Mouse (Mus musculus): Measurements from ENCODE around the gene Glis2. TPM values are rescaled to one million over a fixed set of nuclear protein-coding genes. Genes with fewer than 3 reads are reported as not detected.

Glis2 gene
- polyA plus RNA-seq, 1 experiment from 2014 or later, result 2.0 TPM

DNA sequence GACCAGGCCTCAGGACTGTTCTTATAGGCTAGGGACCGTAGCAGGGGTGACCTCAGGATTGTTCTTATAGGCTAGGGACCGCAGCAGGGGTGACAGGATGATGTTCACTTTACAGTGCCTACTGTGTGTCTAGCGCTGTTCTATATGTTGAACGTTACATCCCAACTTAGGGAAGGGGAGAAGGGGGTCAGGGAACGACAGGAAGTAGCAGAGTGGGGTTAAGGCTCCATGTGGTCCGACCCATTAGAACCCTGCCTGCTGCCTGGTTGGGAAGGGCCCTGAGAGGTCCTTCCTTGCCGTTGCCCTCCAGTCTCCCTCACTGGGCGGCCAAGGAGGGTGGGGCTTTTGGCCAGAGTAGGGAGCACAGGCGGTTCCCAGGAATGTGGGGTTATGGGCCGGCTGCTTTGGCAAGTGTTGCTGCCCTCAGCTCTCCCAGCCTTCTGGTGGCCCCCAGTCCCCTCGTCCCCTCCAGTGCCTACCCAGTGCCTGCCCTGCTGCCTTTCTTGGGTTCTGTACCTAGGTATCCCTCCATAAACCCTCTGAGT is 9.9 kb downstream of the Glis2 start:
- ATAC-seq (ENCODE audit: insufficient read depth), result no peak
- H3K36me3 ChIP-seq (replicated peaks), result no peaks in the 10 kb centered on the region
- no peak overlapping the region for H3K4me2 ChIP-seq
- no peak overlapping the region for H3K27ac ChIP-seq (replicated peaks)
- H3K27me3 ChIP-seq, result no peaks in the 10 kb centered on the region
- no peak overlapping the region for H3K4me3 ChIP-seq (replicated peaks)
- 66% methylated on average over 11 of the region's 11 CpGs for WGBS (ENCODE audit: insufficient replicate concordance)
- H3K9me3 ChIP-seq (replicated peaks), result no peaks in the 10 kb centered on the region
- H3K9ac ChIP-seq, result no peak overlapping the region
- peaks cover 65% of the 10 kb centered on the region for H3K4me1 ChIP-seq (replicated peaks)

DNA sequence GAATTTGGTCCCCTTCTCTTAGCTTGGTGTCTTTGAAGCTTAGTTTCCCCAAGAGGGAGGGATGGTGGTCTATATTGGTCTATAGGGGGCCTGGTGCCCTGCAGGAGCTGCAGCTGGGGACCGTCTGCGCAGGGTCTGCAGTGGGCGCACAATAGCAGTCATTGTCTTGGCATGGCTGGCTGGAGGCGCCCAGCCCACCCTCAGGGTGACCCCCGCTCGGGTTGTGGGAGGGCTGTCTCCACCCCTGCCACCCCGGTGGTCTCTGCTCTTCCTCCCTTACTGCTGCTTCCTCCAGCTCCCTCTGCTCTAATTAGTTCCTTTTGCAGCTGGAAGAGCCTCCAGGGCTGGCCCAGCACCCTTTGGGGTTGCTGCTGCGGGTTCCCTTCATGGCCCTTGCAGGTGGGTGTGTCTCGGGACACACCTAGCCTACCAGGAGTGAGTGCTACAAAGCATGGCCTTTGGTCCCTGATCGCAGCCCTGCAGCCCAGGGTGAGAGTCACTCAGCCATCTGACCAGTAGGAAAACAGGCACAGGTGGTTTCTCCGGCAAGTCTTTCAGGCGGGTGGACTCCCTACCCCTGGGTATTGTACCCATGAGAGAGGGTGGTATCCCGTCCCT is 11.1 kb downstream of the Glis2 start:
- no peak for ATAC-seq (ENCODE audit: insufficient read depth)
- no peak overlapping the region for H3K4me3 ChIP-seq (replicated peaks)
- no peaks in the 10 kb centered on the region for H3K36me3 ChIP-seq (replicated peaks)
- no peak overlapping the region for H3K9ac ChIP-seq
- H3K9me3 ChIP-seq (replicated peaks), result no peaks in the 10 kb centered on the region
- H3K27me3 ChIP-seq, result no peaks in the 10 kb centered on the region
- 61% methylated on average over 13 of the region's 13 CpGs for WGBS (ENCODE audit: insufficient replicate concordance)
- no peak overlapping the region; the same call in 1 of the 2 replicates for H3K27ac ChIP-seq (replicated peaks)
- peaks cover 59% of the 10 kb centered on the region for H3K4me1 ChIP-seq (replicated peaks)
- no peak overlapping the region for H3K4me2 ChIP-seq

DNA sequence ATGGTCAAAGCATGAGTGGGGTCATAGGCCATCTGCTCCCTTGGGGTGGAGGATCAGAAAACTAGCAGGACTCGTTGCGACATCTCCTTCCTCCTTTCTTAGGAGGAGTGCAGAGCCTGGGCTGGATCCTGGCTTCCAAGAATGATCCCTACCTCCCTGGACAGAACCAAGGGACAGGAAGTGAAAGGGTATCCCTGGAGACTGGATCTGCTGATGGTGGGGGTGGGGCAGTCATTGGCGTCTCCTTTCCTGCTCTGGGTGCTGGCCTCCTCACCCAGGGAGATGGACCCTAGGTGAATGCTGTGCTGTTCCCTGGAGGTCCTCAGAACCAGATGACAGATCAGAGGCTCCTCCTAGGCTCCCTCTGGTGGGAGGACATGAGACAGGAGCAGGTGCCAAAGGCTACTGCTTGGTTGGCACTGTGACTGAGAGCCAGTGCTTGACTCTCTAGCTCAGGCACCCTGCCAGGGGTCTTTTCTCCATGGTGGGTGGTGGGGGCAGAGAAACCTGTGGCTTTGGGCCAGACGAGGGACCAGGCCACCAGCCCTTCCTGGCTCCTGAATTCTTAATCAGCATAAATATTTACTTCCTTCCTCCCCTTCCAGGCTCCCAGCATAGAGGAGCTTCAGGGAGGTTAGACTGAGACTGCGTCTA is 12.0 kb downstream of the Glis2 start:
- ATAC-seq (ENCODE audit: insufficient read depth), result no peak

DNA sequence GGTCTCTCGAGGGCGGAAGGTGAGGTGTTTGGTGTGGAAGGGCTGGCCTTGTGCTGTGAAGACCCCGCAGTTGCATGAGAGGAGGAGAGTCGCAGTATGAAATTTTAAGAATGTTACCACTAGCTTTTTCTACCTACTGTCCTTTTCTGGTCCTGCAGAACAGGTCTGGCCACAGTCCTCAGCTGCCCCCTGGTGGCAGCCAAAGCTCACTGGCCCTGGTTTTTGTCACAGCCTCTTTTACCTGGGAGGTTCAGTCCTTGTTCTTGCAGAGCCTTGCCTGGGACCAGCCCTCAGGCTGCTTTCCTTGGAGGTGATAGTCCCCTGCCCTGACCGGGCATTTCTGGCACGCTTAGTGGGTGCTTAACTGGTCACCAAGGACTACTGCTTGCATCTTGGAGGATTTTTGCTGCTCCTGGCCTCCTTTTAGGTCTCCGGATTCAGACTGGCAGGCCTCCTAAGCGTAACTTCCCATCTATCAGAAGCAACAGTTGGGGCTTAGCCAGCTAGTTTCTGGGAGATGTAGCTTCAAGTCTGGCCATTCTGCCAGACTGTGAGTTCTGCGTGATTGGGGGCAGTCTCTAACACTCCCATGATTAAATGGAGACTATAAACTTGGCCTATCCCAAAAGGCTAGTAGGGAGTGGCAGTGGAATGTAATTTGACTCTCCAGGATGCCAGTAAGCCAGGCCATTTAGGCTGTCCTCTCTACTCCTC is 13.5 kb downstream of the Glis2 start:
- peaks cover 38% of the 10 kb centered on the region for H3K4me1 ChIP-seq (replicated peaks)
- no peak overlapping the region for H3K4me3 ChIP-seq (replicated peaks)
- H3K36me3 ChIP-seq (replicated peaks), result 0 out of 2 replicates have a peak, but pooled peaks cover 12% of the 10 kb centered on the region
- WGBS (ENCODE audit: insufficient replicate concordance), result 44% methylated on average over 9 of the region's 9 CpGs
- no peak overlapping the region for H3K27ac ChIP-seq (replicated peaks)
- H3K9ac ChIP-seq, result no peak overlapping the region
- no peaks in the 10 kb centered on the region for H3K9me3 ChIP-seq (replicated peaks)
- no peak overlapping the region for H3K4me2 ChIP-seq
- no peak; the same call in 1 of the 2 replicates for ATAC-seq (ENCODE audit: insufficient read depth)
- no peaks in the 10 kb centered on the region for H3K27me3 ChIP-seq

More for the DNA sequence above, 12.0 kb downstream of the Glis2 start:
- Histone ChIP-seq H3K9ac (no peak overlapping the region), H3K4me2 (no peak overlapping the region), H3K27me3 (no peaks in the 10 kb centered on the region), H3K9me3 (replicated peaks) (no peaks in the 10 kb centered on the region), H3K36me3 (replicated peaks) (0 out of 2 replicates have a peak, but pooled peaks cover 6% of the 10 kb centered on the region), H3K4me3 (replicated peaks) (no peak overlapping the region), H3K4me1 (replicated peaks) (peaks cover 51% of the 10 kb centered on the region), H3K27ac (replicated peaks) (no peak overlapping the region)
- 16% methylated on average over 5 of the region's 5 CpGs for WGBS (ENCODE audit: insufficient replicate concordance)

DNA sequence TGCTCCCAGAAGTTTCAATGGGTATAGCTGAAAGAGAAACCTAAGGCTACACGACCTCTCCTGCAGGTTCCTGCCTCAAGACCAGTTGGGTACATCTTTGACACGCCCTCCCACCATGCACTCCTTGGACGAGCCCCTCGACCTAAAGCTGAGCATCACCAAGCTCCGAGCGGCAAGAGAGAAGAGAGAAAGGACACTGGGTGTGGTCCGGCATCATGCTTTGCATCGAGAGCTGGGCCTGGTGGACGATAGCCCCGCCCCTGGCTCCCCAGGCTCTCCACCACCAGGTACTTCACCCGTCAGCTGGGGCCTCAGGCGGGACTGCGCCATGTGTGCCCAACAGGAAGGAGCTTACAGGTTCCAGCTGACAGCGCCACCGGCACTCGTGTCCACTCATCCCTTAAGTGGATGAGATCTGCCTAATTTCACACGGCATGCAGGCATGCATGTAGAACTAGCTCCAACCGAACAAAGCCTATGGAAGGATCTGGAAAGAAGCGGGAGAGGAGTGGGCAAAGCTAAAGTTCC is 14.1 kb downstream of the Glis2 start:
- Histone ChIP-seq H3K27me3 (no peaks in the 10 kb centered on the region), H3K4me3 (replicated peaks) (no peak overlapping the region), H3K36me3 (replicated peaks) (0 out of 2 replicates have a peak, but pooled peaks cover 12% of the 10 kb centered on the region), H3K9ac (no peak overlapping the region), H3K4me2 (no peak overlapping the region), H3K27ac (replicated peaks) (no peak overlapping the region), H3K4me1 (replicated peaks) (peaks cover 32% of the 10 kb centered on the region), H3K9me3 (replicated peaks) (no peaks in the 10 kb centered on the region)
- no peak for ATAC-seq (ENCODE audit: insufficient read depth)
- WGBS (ENCODE audit: insufficient replicate concordance), result 74% methylated on average over 19 of the region's 19 CpGs

DNA sequence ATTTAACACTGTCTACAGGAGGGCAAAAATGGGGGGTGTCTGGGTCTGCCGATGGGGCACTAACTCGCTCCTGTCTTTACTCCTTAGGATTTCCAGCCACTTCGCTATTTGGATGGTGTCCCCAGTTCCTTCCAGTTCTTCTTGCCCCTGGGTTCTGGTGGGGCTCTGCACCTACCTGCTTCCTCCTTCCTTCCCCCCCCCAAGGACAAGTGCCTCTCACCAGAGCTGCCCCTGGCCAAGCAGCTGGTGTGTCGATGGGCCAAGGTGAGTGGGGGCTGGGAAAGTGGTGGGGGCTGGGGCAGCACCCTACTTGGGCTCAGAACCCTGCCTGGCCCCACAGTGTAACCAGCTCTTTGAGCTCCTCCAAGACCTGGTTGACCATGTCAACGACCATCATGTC is 16.7 kb downstream of the Glis2 start:
- peaks cover 26% of the 10 kb centered on the region for H3K36me3 ChIP-seq (replicated peaks)
- no peaks in the 10 kb centered on the region for H3K27me3 ChIP-seq
- H3K4me2 ChIP-seq, result no peak overlapping the region
- H3K4me3 ChIP-seq (replicated peaks), result no peak overlapping the region
- H3K27ac ChIP-seq (replicated peaks), result no peak overlapping the region
- no peak overlapping the region for H3K9ac ChIP-seq
- ATAC-seq (ENCODE audit: insufficient read depth), result no peak
- no peaks in the 10 kb centered on the region for H3K9me3 ChIP-seq (replicated peaks)
- peaks cover 13% of the 10 kb centered on the region for H3K4me1 ChIP-seq (replicated peaks)
- WGBS (ENCODE audit: insufficient replicate concordance), result 66% methylated on average over 5 of the region's 5 CpGs

DNA sequence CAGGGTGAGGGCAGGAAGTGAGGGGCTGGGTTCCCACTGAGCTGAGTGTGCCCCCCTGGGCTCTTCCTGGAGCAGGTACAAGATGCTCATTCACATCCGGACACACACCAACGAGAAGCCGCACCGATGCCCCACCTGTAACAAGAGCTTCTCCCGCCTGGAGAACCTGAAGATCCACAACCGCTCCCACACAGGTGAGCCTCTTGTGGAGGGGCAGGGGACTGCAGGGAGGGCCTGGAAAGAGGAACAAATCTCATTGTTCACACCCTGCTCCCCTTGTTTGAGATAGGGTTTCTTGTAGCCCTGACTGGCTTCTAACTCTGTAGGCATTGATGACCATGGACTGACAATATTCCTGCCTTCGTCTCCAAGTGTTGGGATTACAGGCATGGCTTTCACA is 17.2 kb downstream of the Glis2 start:
- Histone ChIP-seq H3K27me3 (no peaks in the 10 kb centered on the region), H3K9me3 (replicated peaks) (no peaks in the 10 kb centered on the region), H3K9ac (no peak overlapping the region), H3K36me3 (replicated peaks) (peaks cover 29% of the 10 kb centered on the region), H3K27ac (replicated peaks) (no peak overlapping the region), H3K4me2 (no peak overlapping the region), H3K4me1 (replicated peaks) (peaks cover 8% of the 10 kb centered on the region), H3K4me3 (replicated peaks) (no peak overlapping the region)
- 81% methylated on average over 7 of the region's 7 CpGs for WGBS (ENCODE audit: insufficient replicate concordance)
- no peak for ATAC-seq (ENCODE audit: insufficient read depth)

DNA sequence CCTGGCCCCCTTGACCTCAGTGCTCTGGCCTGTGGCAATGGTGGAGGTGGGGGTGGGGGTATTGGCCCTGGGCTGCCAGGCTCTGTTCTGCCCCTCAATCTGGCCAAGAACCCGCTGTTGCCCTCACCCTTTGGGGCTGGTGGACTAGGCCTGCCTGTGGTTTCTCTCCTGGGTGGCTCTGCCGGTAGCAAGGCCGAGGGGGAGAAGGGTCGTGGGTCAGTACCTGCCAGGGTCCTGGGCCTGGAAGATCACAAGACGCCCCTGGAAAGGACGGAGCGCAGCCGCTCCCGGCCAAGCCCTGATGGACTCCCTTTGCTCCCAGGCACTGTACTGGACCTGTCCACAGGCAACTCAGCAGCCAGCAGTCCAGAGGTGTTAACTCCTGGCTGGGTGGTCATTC is 19.2 kb downstream of the Glis2 start:
- H3K36me3 ChIP-seq (replicated peaks), result peaks cover 36% of the 10 kb centered on the region

DNA sequence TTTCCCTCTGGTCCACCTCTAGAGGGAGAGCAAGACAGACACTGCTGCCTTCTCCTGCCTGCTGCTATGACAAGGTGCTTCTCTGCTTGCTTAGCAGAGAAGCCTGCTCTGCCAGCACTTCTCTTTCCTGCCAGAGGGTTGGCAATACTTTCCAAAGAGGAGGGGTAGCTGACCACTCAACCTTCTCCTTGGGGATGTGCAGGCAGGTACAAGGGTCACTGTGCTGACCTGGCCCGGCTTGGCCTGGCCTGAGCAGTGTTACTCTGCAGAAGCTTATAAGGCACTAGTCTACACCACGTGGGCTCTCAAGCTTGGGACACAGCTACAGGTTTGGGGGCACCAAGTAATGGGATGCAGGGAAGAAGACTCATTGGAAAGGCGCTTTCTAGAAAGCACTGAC is 20.1 kb downstream of the Glis2 start:
- WGBS (ENCODE audit: insufficient replicate concordance), result 79% methylated on average over 3 of the region's 3 CpGs
- 0 out of 2 replicates have a peak, but pooled peaks cover 5% of the 10 kb centered on the region for H3K4me1 ChIP-seq (replicated peaks)

More for the DNA sequence above, 19.2 kb downstream of the Glis2 start:
- Histone ChIP-seq H3K27ac (replicated peaks) (no peak overlapping the region), H3K4me2 (no peak overlapping the region), H3K4me3 (replicated peaks) (no peak overlapping the region), H3K9ac (no peak overlapping the region), H3K9me3 (replicated peaks) (no peaks in the 10 kb centered on the region), H3K27me3 (no peaks in the 10 kb centered on the region), H3K4me1 (replicated peaks) (0 out of 2 replicates have a peak, but pooled peaks cover 4% of the 10 kb centered on the region)
- no peak for ATAC-seq (ENCODE audit: insufficient read depth)
- WGBS (ENCODE audit: insufficient replicate concordance), result 80% methylated on average over 9 of the region's 9 CpGs

DNA sequence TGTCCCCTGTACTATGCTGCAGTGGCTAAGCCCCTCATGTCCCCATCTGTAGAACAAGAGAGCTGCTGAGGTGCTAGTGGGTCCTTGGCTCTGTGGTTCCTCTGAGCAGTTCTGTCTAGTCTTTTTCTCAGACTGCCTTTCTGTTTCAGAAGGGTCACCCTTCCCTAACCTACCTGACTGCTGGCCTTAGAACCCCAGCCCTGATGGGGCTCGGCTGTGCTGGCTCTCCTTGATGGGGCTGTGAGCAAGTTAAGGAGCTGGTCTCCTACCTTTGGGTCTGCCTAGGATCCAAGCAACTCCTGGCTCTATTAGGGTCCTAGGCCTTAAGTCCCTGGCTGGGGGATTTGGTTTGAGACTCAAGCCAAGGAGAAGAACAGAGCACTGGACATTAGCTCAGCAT is 20.8 kb downstream of the Glis2 start:
- no peaks in the 10 kb centered on the region for H3K9me3 ChIP-seq (replicated peaks)
- peaks cover 8% of the 10 kb centered on the region; the same call in 1 of the 2 replicates for H3K4me1 ChIP-seq (replicated peaks)
- ATAC-seq (ENCODE audit: insufficient read depth), result no peak
- WGBS (ENCODE audit: insufficient replicate concordance), result 73% methylated on average over 1 of the region's 1 CpGs
- no peaks in the 10 kb centered on the region for H3K27me3 ChIP-seq
- peaks cover 42% of the 10 kb centered on the region for H3K36me3 ChIP-seq (replicated peaks)
- no peak overlapping the region for H3K4me2 ChIP-seq
- H3K9ac ChIP-seq, result no peak overlapping the region
- no peak overlapping the region for H3K4me3 ChIP-seq (replicated peaks)
- H3K27ac ChIP-seq (replicated peaks), result no peak overlapping the region

More for the DNA sequence above, 20.1 kb downstream of the Glis2 start:
- Histone ChIP-seq H3K9ac (no peak overlapping the region), H3K36me3 (replicated peaks) (peaks cover 42% of the 10 kb centered on the region), H3K27me3 (no peaks in the 10 kb centered on the region), H3K4me3 (replicated peaks) (no peak overlapping the region), H3K9me3 (replicated peaks) (no peaks in the 10 kb centered on the region), H3K4me2 (no peak overlapping the region), H3K27ac (replicated peaks) (no peak overlapping the region)
- ATAC-seq (ENCODE audit: insufficient read depth), result no peak

DNA sequence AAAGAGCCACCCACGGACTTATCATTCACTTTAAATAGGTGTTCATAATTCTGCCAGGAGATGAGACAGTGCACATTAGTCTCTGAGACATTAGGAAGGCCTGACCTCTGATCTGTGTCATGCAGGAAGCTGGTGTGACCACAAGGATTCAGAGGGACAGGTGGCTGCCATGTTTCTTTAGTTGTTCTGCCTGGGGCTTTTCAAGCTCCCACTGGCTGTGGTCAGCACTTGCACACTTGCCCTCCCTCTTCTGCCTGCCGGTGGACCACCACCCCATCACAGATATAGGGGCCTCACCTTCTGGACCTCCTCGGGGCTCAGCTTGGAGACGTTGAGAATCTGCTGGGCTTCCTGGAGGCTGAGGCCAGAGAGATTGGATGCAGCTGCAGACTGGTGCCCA is 22.3 kb downstream of the Glis2 start:
- H3K9ac ChIP-seq, result no peak overlapping the region
- H3K36me3 ChIP-seq (replicated peaks), result peaks cover 33% of the 10 kb centered on the region
- no peak overlapping the region for H3K4me2 ChIP-seq
- peaks cover 14% of the 10 kb centered on the region for H3K4me1 ChIP-seq (replicated peaks)
- ATAC-seq (ENCODE audit: insufficient read depth), result no peak
- no peaks in the 10 kb centered on the region for H3K9me3 ChIP-seq (replicated peaks)
- no peak overlapping the region for H3K27ac ChIP-seq (replicated peaks)
- WGBS (ENCODE audit: insufficient replicate concordance), result 54% methylated on average over 4 of the region's 4 CpGs
- H3K4me3 ChIP-seq (replicated peaks), result no peak overlapping the region
- H3K27me3 ChIP-seq, result no peaks in the 10 kb centered on the region
